Mouse (Mus musculus): ENCODE data around the gene Dspp.

The Dspp gene

GRCm38 (mm10) chr5:104170412-104170811 is at the start of gene Dspp:
Dspp (plus strand) TSS chr5:104170712.
- DNase-seq = no peak

- DNase-seq = no peak
These were observed 46.4 kb upstream of the Dspp start for GRCm38 (mm10) chr5:104124016-104124658.

GRCm38 (mm10) chr5:104126561-104127320 is 43.8 kb upstream of the Dspp start:
- no peak for DNase-seq

GRCm38 (mm10) chr5:104127351-104127750 is 43.2 kb upstream of the Dspp start:
- no peak for DNase-seq

- DNase-seq = no peak
These were observed 42.1 kb upstream of the Dspp start for GRCm38 (mm10) chr5:104128281-104129031.

- no peak for DNase-seq
These were observed 39.6 kb upstream of the Dspp start for GRCm38 (mm10) chr5:104130891-104131290.

GRCm38 (mm10) chr5:104131544-104131943 is 39.0 kb upstream of the Dspp start:
- DNase-seq = no peak

- no peak for DNase-seq
These were observed 36.8 kb upstream of the Dspp start for GRCm38 (mm10) chr5:104133752-104134151.

- no peak for DNase-seq
These were observed 32.5 kb upstream of the Dspp start for GRCm38 (mm10) chr5:104137920-104138541.

GRCm38 (mm10) chr5:104141067-104141466 is 29.4 kb upstream of the Dspp start:
- DNase-seq = no peak

GRCm38 (mm10) chr5:104144057-104144456 is 26.5 kb upstream of the Dspp start:
- DNase-seq = no peak

- DNase-seq = no peak
These were observed 21.2 kb upstream of the Dspp start for GRCm38 (mm10) chr5:104149349-104149748.

GRCm38 (mm10) chr5:104150196-104150595 is 20.3 kb upstream of the Dspp start:
- no peak for DNase-seq

- DNase-seq = no peak
These were observed 12.8 kb upstream of the Dspp start for GRCm38 (mm10) chr5:104157701-104158100.

- DNase-seq = no peak
These were observed 12.0 kb upstream of the Dspp start for GRCm38 (mm10) chr5:104158332-104159052.

- DNase-seq = no peak
These were observed 9.9 kb upstream of the Dspp start for GRCm38 (mm10) chr5:104160581-104160980.

GRCm38 (mm10) chr5:104161390-104161789 is 9.1 kb upstream of the Dspp start:
- DNase-seq = no peak

GRCm38 (mm10) chr5:104163536-104163935 is 7.0 kb upstream of the Dspp start:
- DNase-seq = no peak

GRCm38 (mm10) chr5:104173094-104173493 is 2.6 kb downstream of the Dspp start:
- no peak for DNase-seq

GRCm38 (mm10) chr5:104183743-104184142 is 13.2 kb downstream of the Dspp start:
- no peak for DNase-seq

- no peak for DNase-seq
These were observed 16.8 kb downstream of the Dspp start for GRCm38 (mm10) chr5:104187281-104187680.

GRCm38 (mm10) chr5:104195086-104195485 is 24.6 kb downstream of the Dspp start:
- no peak for DNase-seq
